In the genomic region with DNA sequence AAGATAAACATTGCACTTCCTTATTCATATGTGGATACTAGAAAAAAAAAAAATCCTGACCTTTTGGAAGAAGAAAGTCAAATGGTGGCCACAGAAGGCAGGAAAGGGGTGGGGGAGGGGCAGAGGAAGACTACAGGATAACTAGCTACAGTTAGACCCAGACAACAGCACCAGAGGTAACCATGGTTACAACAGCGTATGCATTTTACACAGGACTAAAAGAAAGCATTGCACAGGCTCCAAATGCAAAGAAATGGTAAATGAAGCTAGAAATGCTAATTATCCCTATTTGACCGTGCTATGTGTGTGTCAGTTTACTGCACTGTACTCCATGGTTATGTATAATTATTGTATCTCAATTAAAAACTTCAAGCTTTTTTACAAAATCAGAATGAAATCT, we compare ENCODE assay signal across 29 mouse cellular contexts.
DNase-seq lines count a peak whose midpoint lies in the region; ATAC-seq and TF ChIP-seq lines count a peak whose summit lies in the region.
"Had no signal": no experiment of that assay in that cellular context is flagged by ENCODE, and none has a peak within 500 bp of the region (broad histone marks: within the 10 kb centered on the region; RNA-seq: fewer than 3 reads in every experiment).

No protein-coding gene starts in this region.

- no peak overlapping the region for H3K4me3 ChIP-seq in embryonic facial prominence, embryonic 11.5 days (ENCODE audit: low read depth, low read length)
- no peak overlapping the region for H3K4me3 ChIP-seq in embryonic facial prominence, embryonic 10.5 days
- H3K4me3 ChIP-seq in hindbrain, embryonic 14.5 days (replicated peaks; ENCODE audit: low read length), result no peak overlapping the region
- no peak overlapping the region for H3K4me3 ChIP-seq in hindbrain, embryonic 16.5 days (ENCODE audit: low read length)
- H3K4me3 ChIP-seq in embryonic facial prominence, embryonic 14.5 days (ENCODE audit: low read depth, low read length), result no peak overlapping the region
- H3K4me3 ChIP-seq in layer of hippocampus, adult 2 months, result no peak overlapping the region
- H3K4me3 ChIP-seq: gastrocnemius, adult 2 months; left cerebral cortex, adult 2 months; limb, embryonic 12.5 days; liver, embryonic 15.5 days; lung, embryonic 15.5 days; myocyte; neural tube, embryonic 12.5 days had no signal

- H3K4me1 ChIP-seq in embryonic facial prominence, embryonic 11.5 days (ENCODE audit: control insufficient read depth, insufficient read depth, low read length), result no peaks in the 10 kb centered on the region
- H3K4me1 ChIP-seq in embryonic facial prominence, embryonic 10.5 days, result peaks cover 34% of the 10 kb centered on the region
- peaks cover 22% of the 10 kb centered on the region for H3K4me1 ChIP-seq in hindbrain, embryonic 14.5 days (replicated peaks; ENCODE audit: control insufficient read depth, insufficient read depth, low read length)
- H3K4me1 ChIP-seq in hindbrain, embryonic 16.5 days (ENCODE audit: control insufficient read depth, insufficient read depth, low read depth, low read length), result peaks cover 12% of the 10 kb centered on the region
- H3K4me1 ChIP-seq in embryonic facial prominence, embryonic 14.5 days (ENCODE audit: control insufficient read depth, insufficient read depth, low read length), result peaks cover 16% of the 10 kb centered on the region

- no peaks in the 10 kb centered on the region for H3K9me3 ChIP-seq in embryonic facial prominence, embryonic 11.5 days (replicated peaks; ENCODE audit: control insufficient read depth, low read length)
- no peaks in the 10 kb centered on the region for H3K9me3 ChIP-seq in embryonic facial prominence, embryonic 10.5 days
- H3K9me3 ChIP-seq in hindbrain, embryonic 14.5 days (ENCODE audit: control insufficient read depth, low read length), result no peaks in the 10 kb centered on the region
- H3K9me3 ChIP-seq in hindbrain, embryonic 16.5 days (ENCODE audit: control insufficient read depth, low read length), result no peaks in the 10 kb centered on the region; the same call in 1 of the 2 replicates
- no peaks in the 10 kb centered on the region for H3K9me3 ChIP-seq in embryonic facial prominence, embryonic 14.5 days (ENCODE audit: control insufficient read depth, low read length)
- H3K9me3 ChIP-seq: limb, embryonic 12.5 days; liver, embryonic 15.5 days; lung, embryonic 15.5 days; neural tube, embryonic 12.5 days had no signal

- WGBS in embryonic facial prominence, embryonic 11.5 days, result 76% methylated on average over 2 of the region's 2 CpGs
- WGBS in embryonic facial prominence, embryonic 10.5 days, result 80% methylated on average over 2 of the region's 2 CpGs
- WGBS in hindbrain, embryonic 14.5 days, result 25% methylated on average over 2 of the region's 2 CpGs
- WGBS in hindbrain, embryonic 16.5 days, result 33% methylated on average over 2 of the region's 2 CpGs
- WGBS in embryonic facial prominence, embryonic 14.5 days, result 70% methylated on average over 2 of the region's 2 CpGs

- TF ChIP-seq CTCF in layer of hippocampus, adult 2 months (conservative IDR thresholded peaks at IDR 0.05), result no peak

- H3K4me2 ChIP-seq in embryonic facial prominence, embryonic 11.5 days (ENCODE audit: low read depth, low read length), result no peak overlapping the region
- no peak overlapping the region for H3K4me2 ChIP-seq in hindbrain, embryonic 14.5 days (replicated peaks)
- no peak overlapping the region for H3K4me2 ChIP-seq in hindbrain, embryonic 16.5 days (ENCODE audit: low read length)
- H3K4me2 ChIP-seq in embryonic facial prominence, embryonic 14.5 days (ENCODE audit: low read depth, low read length), result no peak overlapping the region
- H3K4me2 ChIP-seq: heart, embryonic 11.5 days; limb, embryonic 12.5 days; liver, embryonic 15.5 days; lung, embryonic 15.5 days; neural tube, embryonic 12.5 days had no signal

- no peak overlapping the region for H3K27ac ChIP-seq in embryonic facial prominence, embryonic 11.5 days (replicated peaks; ENCODE audit: low read depth, low read length)
- no peak overlapping the region for H3K27ac ChIP-seq in embryonic facial prominence, embryonic 10.5 days (replicated peaks)
- H3K27ac ChIP-seq in hindbrain, embryonic 14.5 days, result no peak overlapping the region
- H3K27ac ChIP-seq in hindbrain, embryonic 16.5 days (ENCODE audit: low read depth, low read length), result no peak overlapping the region
- no peak overlapping the region for H3K27ac ChIP-seq in embryonic facial prominence, embryonic 14.5 days (replicated peaks; ENCODE audit: low read depth, low read length)
- H3K27ac ChIP-seq in layer of hippocampus, adult 2 months, result no peak overlapping the region
- H3K27ac ChIP-seq: gastrocnemius, adult 2 months; left cerebral cortex, adult 2 months; limb, embryonic 12.5 days; liver, embryonic 15.5 days; lung, embryonic 15.5 days; neural tube, embryonic 12.5 days had no signal

- peak; percentile 51 for DNase-seq in embryonic facial prominence, embryonic 11.5 days (ENCODE audit: low spot score)
- no peak for DNase-seq in embryonic facial prominence, embryonic 10.5 days (ENCODE audit: low spot score)
- no peak for DNase-seq in hindbrain, embryonic 14.5 days (ENCODE audit: low spot score)
- peak; percentile 34 for DNase-seq in R1 (ENCODE audit: low read depth, low spot score)
- peak; percentile 33 for DNase-seq in embryonic facial prominence, embryonic 14.5 days (ENCODE audit: low spot score)
- no peak for DNase-seq in layer of hippocampus, adult 2 months (ENCODE audit: low spot score in 2 of 2)
- no peak for DNase-seq in cerebellum, adult 9-10 months
- DNase-seq: adrenal gland, postnatal 14 days; cerebellum, adult 11-12 months; cerebellum, postnatal 10 days; gastrocnemius, adult 2 months; gastrocnemius, postnatal 36 days; heart, adult 18-20 months; heart, postnatal 4 days; kidney, postnatal 14 days; lung, postnatal 36 days; right cerebral cortex, adult 18-20 months; spleen, adult 18-20 months; thymus, postnatal 14 days had no signal

- no peaks in the 10 kb centered on the region for H3K27me3 ChIP-seq in embryonic facial prominence, embryonic 11.5 days (ENCODE audit: control insufficient read depth, insufficient read depth, low read length)
- H3K27me3 ChIP-seq in embryonic facial prominence, embryonic 10.5 days (replicated peaks; ENCODE audit: low read depth, poor library complexity, severe bottlenecking), result no peaks in the 10 kb centered on the region; the same call in 1 of the 2 replicates
- H3K27me3 ChIP-seq in hindbrain, embryonic 14.5 days (ENCODE audit: control insufficient read depth, insufficient read depth, low read length), result no peaks in the 10 kb centered on the region
- no peaks in the 10 kb centered on the region for H3K27me3 ChIP-seq in hindbrain, embryonic 16.5 days (replicated peaks; ENCODE audit: control insufficient read depth, insufficient read depth, low read length)
- H3K27me3 ChIP-seq in embryonic facial prominence, embryonic 14.5 days (replicated peaks; ENCODE audit: control insufficient read depth, insufficient read depth, low read length), result no peaks in the 10 kb centered on the region
- H3K27me3 ChIP-seq: limb, embryonic 12.5 days; lung, embryonic 15.5 days; neural tube, embryonic 12.5 days; Patski had no signal

- ATAC-seq in embryonic facial prominence, embryonic 11.5 days (replicated peaks; ENCODE audit: insufficient number of reproducible peaks, low FRiP score, low TSS enrichment, low read depth), result no peak
- 0 out of 2 replicates have a peak, but pooled peaks have one; percentile 39 for ATAC-seq in hindbrain, embryonic 14.5 days (ENCODE audit: low FRiP score)
- ATAC-seq in hindbrain, embryonic 16.5 days, result no peak
- ATAC-seq in embryonic facial prominence, embryonic 14.5 days (ENCODE audit: low read depth), result no peak
- ATAC-seq: intestine, postnatal 0 days; Patski had no signal

- no peak overlapping the region for H3K9ac ChIP-seq in embryonic facial prominence, embryonic 11.5 days (replicated peaks; ENCODE audit: low read length)
- H3K9ac ChIP-seq in hindbrain, embryonic 14.5 days, result no peak overlapping the region
- H3K9ac ChIP-seq in hindbrain, embryonic 16.5 days (ENCODE audit: low read depth, low read length), result no peak overlapping the region
- H3K9ac ChIP-seq in embryonic facial prominence, embryonic 14.5 days (ENCODE audit: low read depth, low read length), result no peak overlapping the region
- H3K9ac ChIP-seq: limb, embryonic 12.5 days; liver, embryonic 15.5 days; lung, embryonic 15.5 days; neural tube, embryonic 12.5 days had no signal

- no peaks in the 10 kb centered on the region for H3K36me3 ChIP-seq in embryonic facial prominence, embryonic 11.5 days (replicated peaks; ENCODE audit: control insufficient read depth, insufficient read depth, low read depth, low read length)
- H3K36me3 ChIP-seq in embryonic facial prominence, embryonic 10.5 days (replicated peaks), result no peaks in the 10 kb centered on the region
- no peaks in the 10 kb centered on the region for H3K36me3 ChIP-seq in hindbrain, embryonic 14.5 days (replicated peaks; ENCODE audit: control insufficient read depth, insufficient read depth)
- no peaks in the 10 kb centered on the region for H3K36me3 ChIP-seq in hindbrain, embryonic 16.5 days (ENCODE audit: control insufficient read depth, insufficient read depth, low read length)
- no peaks in the 10 kb centered on the region for H3K36me3 ChIP-seq in embryonic facial prominence, embryonic 14.5 days (ENCODE audit: control insufficient read depth, insufficient read depth, low read length)
- H3K36me3 ChIP-seq: limb, embryonic 12.5 days; liver, embryonic 15.5 days; lung, embryonic 15.5 days; neural tube, embryonic 12.5 days had no signal

Comparison
In these comparisons a context has a peak if more than half of its experiments do, and no peak if none do; other contexts are left out.
1. DNase-seq: peak in embryonic facial prominence, embryonic 11.5 days (single experiment), R1 (single experiment) and embryonic facial prominence, embryonic 14.5 days (single experiment); none in embryonic facial prominence, embryonic 10.5 days (single experiment), hindbrain, embryonic 14.5 days (single experiment), layer of hippocampus, adult 2 months (0 of 2) and cerebellum, adult 9-10 months (single experiment).